Mouse (Mus musculus) thymus, postnatal 14 days (tissue): Measurements from ENCODE around the gene Cacna1e.

Source experiments
- DNase-seq: peaks from one replicate; pipeline ENCODE4 v3.0.0; 2021

The Cacna1e gene

GRCm38 (mm10) chr1:154884275-154885206 is at the start of gene Cacna1e:
Gene Cacna1e, minus strand, starts transcription at chr1:154884501.
- DNase-seq = no peak

- no peak for DNase-seq
Measured at GRCm38 (mm10) chr1:154918406-154918805, 34.1 kb upstream of the Cacna1e start.

DNA sequence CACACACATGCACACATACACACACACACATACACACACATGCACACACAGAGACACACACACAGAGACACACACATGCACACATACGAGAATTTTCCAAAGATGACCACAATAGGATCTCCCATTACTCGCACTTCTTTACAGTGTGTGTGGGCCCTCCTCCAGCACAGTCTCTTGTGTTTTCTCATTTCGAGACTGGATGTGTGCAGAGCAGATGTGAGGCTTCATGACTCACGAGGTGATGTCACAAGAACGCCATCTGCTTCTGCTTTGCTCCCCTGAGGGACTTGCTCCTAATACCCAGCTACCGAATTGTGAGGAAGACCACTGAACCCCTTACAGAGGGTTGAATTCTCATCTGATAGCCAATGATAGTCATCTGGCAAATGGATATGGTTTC is 33.1 kb upstream of the Cacna1e start:
- DNase-seq = no peak

- no peak for DNase-seq
Measured at GRCm38 (mm10) chr1:154909554-154909953, 25.3 kb upstream of the Cacna1e start.

DNA sequence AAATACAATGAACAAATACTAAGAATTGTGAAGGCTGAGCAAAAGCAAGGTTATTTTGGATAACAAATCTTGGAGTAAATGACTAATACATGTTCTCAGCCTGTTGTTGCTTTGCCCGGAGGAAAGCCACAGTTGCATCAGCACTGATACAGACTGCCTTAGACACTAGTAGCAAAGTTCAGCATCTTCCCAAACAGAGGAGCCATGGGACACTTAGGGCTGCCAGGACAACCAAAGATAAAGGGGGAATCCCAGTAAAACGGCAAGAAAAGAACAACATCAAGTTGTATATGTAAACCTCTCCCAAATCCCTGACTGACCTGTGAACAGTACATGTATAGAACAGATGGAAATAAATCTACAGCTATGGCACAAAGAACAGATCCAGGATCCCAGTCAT is 13.1 kb upstream of the Cacna1e start:
- DNase-seq = no peak

DNA sequence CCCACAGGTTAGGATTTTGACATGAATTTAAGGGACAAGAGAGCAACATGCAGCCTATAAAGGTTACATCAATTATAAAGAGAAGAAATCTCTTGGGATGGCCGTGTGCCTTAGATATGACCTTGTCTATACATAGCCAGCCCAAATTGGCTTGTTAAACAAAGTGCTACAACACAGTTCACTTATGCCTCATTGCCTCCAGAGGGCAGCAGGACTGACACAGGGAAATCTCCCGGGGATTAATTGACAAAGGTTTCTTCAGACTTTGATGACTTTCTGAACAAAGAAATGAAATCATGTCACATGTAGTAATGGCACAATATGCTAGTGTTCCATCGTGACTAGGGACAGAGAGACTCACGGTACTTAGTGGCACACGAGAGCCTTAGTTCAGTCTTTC is 5.9 kb upstream of the Cacna1e start:
- DNase-seq = no peak

DNA sequence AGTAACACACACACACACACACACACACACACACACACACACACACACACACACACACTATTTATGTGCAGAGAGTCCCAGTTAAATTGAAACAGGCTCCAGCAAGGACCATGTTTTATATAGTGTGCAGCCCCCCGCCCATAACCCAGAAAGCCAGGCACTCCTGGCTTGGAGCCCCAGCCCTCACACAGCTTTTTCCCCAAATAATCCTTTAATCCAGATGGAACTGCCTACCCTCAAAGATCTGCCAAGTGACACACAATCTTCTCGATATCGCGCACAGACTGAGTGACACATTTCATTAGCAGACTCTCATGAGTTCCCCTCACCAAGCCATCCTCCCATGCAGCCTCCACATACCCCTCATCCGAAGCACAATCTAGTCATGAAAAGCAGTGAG is 4.2 kb upstream of the Cacna1e start:
- no peak for DNase-seq

DNA sequence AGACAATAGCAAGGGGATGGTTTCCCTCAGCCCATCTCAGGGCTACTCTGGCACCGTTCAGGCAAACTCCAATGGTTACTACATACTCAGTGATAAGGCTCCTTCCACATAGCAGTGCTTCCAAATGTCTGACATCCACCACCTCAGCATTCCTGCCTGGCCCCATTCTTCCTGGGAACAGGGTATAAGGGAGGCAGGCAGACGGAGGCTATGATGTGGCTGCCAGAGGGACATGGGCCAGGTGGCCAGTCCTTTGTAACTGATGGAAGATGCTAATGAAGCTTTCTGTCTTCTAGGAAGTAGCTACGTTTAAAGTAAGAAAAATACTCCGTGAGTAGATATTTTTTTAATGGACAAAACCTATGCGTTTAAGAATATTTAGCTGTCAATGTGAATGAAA is 3.7 kb upstream of the Cacna1e start:
- DNase-seq = no peak

DNA sequence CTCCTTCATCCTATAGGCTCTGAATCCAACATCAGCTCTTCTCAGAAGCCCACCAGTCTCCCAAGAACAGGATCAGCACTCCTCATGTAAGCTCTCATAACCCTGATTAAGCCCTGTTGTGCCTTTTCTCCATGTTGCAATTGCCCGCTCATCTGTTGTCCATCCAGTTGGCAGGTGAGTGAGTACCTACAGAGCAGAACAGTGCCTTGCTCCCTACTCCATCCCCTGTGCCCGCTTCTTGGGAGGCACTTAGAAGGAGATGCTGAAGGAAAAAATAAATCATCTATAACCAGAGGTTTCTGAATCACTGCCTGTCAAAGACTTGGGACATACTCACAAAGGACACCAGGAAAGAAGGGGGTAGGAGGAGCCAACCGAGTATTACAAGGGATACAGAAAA is 3.2 kb upstream of the Cacna1e start:
- DNase-seq = no peak

GRCm38 (mm10) chr1:154886611-154887010 is 2.3 kb upstream of the Cacna1e start:
- DNase-seq = no peak

DNA sequence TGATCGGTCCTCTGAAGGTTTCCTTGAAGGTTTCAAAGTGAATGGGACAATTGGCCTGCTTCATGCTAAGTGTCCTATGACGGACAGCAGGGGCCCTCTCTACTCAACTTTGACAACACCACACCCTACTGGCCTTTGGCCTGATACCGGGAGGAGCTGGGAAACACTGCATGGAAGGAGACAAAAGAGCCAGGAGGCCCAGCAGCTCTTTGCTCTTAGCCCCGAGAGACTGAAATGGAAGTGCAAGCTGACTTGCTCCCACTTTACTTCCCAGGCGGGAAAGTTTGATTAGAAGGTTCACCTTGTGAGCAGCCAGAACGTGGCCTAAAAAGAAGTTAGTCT is 877 bp upstream of the Cacna1e start:
- DNase-seq = no peak

- no peak for DNase-seq
Measured at GRCm38 (mm10) chr1:154883596-154884191, 607 bp downstream of the Cacna1e start.

DNA sequence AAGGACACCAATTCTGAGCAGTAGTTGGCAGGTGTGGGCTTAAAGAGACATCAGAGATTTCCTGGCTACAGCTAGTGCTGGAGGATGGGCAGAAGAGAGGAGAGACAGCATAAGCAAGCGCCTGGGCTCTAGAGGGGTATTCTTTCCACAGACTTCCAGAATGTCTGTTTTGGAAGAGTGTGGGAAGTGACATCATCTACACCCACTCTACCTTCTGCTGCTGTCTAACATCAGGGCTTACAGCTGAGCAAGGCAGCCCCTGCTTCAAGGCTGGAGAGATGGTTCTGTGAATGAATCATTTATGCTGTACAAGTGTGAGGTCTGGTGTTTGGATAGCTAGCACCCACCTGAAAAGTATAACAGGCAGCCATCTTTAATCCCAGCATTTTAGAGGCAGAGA is 18.3 kb downstream of the Cacna1e start:
- DNase-seq = no peak

DNA sequence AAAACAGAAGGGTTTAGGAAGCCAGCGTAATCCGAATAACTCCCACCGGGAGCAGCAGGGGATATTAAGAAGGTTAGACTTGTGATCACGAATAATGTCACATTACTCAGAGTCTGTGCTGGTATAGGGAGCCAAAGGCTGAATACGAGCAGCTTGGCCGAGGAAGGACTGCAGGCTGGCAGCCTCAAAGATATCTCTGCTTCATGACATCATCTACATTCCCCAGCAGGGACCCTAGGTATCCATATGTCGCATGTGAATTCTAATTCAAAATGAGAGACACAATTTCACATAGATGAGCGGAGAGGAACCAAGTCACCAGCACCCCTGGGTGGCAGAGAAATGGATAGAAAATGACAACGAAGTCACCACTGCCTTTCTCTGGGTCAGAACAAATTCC is 22.9 kb downstream of the Cacna1e start:
- DNase-seq = no peak

- DNase-seq = no peak
Measured at GRCm38 (mm10) chr1:154854564-154854963, 29.7 kb downstream of the Cacna1e start.

DNA sequence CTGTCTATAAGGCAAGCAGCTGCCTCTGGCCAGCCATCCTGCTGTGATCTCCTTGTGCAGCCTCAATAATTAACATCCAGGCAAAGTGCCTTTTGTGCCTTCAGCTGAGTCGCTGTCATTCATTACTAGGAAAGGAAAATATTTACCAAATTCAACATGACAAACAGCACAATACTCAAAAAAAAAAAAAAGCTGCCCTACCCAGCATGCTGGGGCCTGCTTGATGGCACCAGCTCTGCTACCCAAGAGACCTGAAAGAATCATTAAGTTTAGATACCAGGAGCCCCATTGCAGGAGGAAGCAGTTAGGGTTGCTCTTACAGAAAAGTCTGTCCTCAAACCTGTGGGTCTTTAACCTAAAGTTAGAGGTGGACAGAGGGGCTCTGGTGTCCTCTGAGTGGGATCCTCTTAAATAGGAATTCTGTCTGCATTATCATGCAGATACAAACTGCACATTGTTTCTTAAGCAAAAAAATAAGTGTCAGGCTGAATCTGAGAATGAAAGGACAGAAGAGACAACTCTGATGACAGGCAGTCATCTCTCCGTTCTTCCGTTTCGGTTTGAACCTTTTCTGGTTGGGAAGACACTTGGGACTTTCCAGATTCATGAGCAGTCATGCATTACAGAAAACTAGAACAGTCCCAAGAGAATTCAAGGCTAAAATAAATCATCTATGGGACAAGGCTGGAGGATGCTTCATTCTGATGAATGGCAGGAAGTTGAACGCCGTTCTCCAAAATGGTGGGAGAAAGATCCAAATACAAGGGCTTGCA is 33.6 kb downstream of the Cacna1e start:
- no peak for DNase-seq

GRCm38 (mm10) chr1:154848683-154849579 is 35.4 kb downstream of the Cacna1e start:
- no peak for DNase-seq

GRCm38 (mm10) chr1:154846900-154847299 is 37.4 kb downstream of the Cacna1e start:
- DNase-seq = no peak

DNA sequence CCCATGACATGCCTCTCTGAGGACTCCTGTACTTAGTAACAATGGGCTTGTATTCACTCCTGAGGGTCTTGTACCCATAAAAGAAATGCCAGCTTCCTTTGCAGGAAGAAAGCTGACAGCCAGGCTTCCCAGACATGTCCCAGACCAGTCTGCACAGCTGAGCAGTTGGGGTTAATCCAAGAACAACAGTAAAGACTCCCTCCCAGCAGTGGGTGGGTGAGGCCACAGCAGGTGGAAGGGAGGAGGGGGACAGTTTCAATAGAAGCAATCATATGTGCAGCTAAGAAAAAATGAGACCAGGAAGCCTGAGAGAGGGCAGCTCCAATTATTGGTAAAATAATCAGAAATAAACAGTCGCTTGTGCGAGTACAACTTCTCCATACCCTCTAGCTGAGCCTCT is 40.9 kb downstream of the Cacna1e start:
- DNase-seq = no peak

- no peak for DNase-seq
Measured at GRCm38 (mm10) chr1:154842336-154842735, 42.0 kb downstream of the Cacna1e start.

DNA sequence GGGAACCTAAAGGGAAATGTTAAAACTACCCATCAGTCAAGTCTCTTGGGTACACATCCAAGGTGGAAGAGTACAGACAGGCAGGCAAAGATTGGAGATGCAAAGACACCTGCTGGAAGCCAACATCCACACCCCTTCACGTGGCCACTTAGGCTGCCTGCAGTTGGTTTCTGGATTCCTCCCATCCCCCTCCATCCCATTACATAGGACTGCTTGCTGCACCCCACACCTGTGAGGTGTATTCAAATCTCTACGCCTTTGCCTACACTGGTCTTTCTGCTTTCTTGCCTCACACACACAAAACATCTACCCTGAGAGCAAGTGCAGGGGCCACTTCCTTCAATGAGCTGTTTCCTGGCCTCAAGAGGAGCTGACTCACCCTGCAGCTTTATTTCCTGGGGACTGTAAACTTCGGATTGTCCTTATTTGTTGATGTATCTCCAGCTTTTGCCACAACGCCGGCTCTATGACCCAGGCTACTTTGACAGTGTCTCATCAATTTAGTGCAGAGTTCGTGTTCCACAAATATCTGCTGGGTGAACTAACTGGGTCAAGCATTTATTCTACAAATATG is 43.2 kb downstream of the Cacna1e start:
- no peak for DNase-seq

DNA sequence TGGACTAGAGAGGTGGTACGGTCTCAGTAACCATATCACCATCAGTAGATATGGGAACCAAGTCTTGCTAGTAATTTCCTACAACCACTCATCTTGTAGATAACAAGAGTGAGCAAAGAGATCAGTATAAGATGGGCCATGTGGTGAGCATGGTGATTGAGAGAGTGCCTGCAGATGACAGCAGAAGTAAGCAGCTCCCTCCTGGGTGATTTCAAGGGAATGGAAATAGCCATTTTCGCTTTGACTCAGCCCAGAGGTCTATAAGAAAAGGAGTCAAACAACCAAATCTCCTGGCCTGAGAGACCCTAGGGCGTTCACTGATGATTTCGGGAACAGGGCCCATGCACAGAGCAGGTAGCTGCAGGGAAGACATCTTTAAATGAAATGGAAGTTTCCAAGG is 45.0 kb downstream of the Cacna1e start:
- DNase-seq = no peak
